Mouse (Mus musculus): ENCODE results near the gene Xpc. TPM values are rescaled to one million over a fixed set of nuclear protein-coding genes. Genes with fewer than 3 reads are reported as not detected.
A peak's percentile ranks its signal among the peaks of the same experiment; 100 is the strongest.

Xpc gene
- polyA plus RNA-seq, 1 experiment from 2014 or later, result 29.2 TPM

- no peak overlapping the region for H3K4me3 ChIP-seq (replicated peaks; ENCODE audit: low read depth, low read length)
- peaks cover 7% of the 10 kb centered on the region; the same call in 1 of the 2 replicates for H3K4me1 ChIP-seq (replicated peaks; ENCODE audit: insufficient read depth, low read length)
- H3K27me3 ChIP-seq (ENCODE audit: insufficient read depth, low read length), result no peaks in the 10 kb centered on the region
- 0 out of 2 replicates have a peak overlapping the region, but pooled peaks have one; percentile 3 for H3K9ac ChIP-seq (ENCODE audit: low read depth, low read length)
- ATAC-seq (replicated peaks; ENCODE audit: low FRiP score, low read depth) (no peak), DNase-seq (ENCODE audit: low spot score) (no peak)
- 87% methylated on average over 7 of the region's 7 CpGs for WGBS
- no peak overlapping the region for H3K27ac ChIP-seq
- peaks cover 45% of the 10 kb centered on the region for H3K36me3 ChIP-seq (ENCODE audit: insufficient read depth, low read length)
- no peak for TF ChIP-seq CTCF (IDR thresholded peaks at IDR 0.05; ENCODE audit: low read depth)
- no peak overlapping the region for H3K4me2 ChIP-seq (ENCODE audit: low read length)
- H3K9me3 ChIP-seq (replicated peaks; ENCODE audit: low read length), result no peaks in the 10 kb centered on the region
Measured at GRCm38 (mm10) chr6:91518454-91519020, 2.8 kb upstream of the Xpc start.

DNA sequence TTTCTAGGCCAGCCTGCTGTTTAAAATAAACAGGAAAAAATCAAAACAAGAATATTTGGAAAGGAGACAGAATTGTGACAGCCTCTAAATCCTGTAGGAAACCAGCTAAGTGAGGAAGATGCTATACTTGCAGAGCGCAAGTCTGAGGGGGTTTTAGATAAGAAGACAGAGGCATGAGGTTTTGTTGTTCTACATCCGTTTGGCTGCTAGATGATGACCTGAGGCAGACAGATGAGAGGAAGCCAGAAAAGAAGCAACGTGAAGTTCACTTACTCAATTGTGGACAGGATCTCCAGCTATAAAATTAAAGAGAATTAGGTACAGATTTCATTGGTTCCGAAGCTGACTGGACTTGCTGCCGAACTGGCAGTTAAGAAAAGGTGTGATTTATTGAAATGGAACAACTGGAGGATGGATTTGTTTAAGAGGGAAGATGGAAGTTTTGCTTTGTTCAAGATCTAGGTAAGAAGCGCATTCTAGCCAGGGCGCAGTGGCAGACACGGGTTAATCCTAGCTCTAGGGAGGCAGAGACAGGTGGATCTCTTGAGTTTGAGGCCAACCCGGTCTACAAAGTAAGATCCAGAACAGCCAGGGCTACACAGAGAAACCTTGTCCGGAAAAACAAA lies 838 bp downstream of the Xpc start:
- peak; percentile 35 for DNase-seq (ENCODE audit: low spot score)
- Histone ChIP-seq H3K4me1 (replicated peaks; ENCODE audit: insufficient read depth, low read length) (peaks cover 7% of the 10 kb centered on the region; the same call in 1 of the 2 replicates), H3K36me3 (ENCODE audit: insufficient read depth, low read length) (peaks cover 13% of the 10 kb centered on the region; the same call in 1 of the 2 replicates), H3K9me3 (replicated peaks; ENCODE audit: low read length) (no peaks in the 10 kb centered on the region), H3K4me2 (ENCODE audit: low read length) (peak overlapping the region; percentile 64), H3K27ac (peak overlapping the region; percentile 79), H3K27me3 (ENCODE audit: insufficient read depth, low read length) (no peaks in the 10 kb centered on the region), H3K9ac (ENCODE audit: low read depth, low read length) (peak overlapping the region; percentile 60), H3K4me3 (replicated peaks; ENCODE audit: low read depth, low read length) (peak overlapping the region; percentile 88)
- no peak for ATAC-seq (replicated peaks; ENCODE audit: low FRiP score, low read depth)
- TF ChIP-seq CTCF (IDR thresholded peaks at IDR 0.05; ENCODE audit: low read depth), result no peak
- 12% methylated on average over 10 of the region's 10 CpGs for WGBS

- Histone ChIP-seq H3K4me1 (replicated peaks; ENCODE audit: insufficient read depth, low read length) (peaks cover 7% of the 10 kb centered on the region; the same call in 1 of the 2 replicates), H3K4me2 (ENCODE audit: low read length) (peak overlapping the region; percentile 64), H3K4me3 (replicated peaks; ENCODE audit: low read depth, low read length) (no peak overlapping the region), H3K27ac (no peak overlapping the region), H3K36me3 (ENCODE audit: insufficient read depth, low read length) (peaks cover 7% of the 10 kb centered on the region; the same call in 1 of the 2 replicates), H3K9ac (ENCODE audit: low read depth, low read length) (no peak overlapping the region), H3K9me3 (replicated peaks; ENCODE audit: low read length) (no peaks in the 10 kb centered on the region), H3K27me3 (ENCODE audit: insufficient read depth, low read length) (no peaks in the 10 kb centered on the region)
- no peak for DNase-seq (ENCODE audit: low spot score)
- ATAC-seq (replicated peaks; ENCODE audit: low FRiP score, low read depth), result no peak
- no peak for TF ChIP-seq CTCF (IDR thresholded peaks at IDR 0.05; ENCODE audit: low read depth)
Measured at GRCm38 (mm10) chr6:91514135-91514534, 1.6 kb downstream of the Xpc start.

DNA sequence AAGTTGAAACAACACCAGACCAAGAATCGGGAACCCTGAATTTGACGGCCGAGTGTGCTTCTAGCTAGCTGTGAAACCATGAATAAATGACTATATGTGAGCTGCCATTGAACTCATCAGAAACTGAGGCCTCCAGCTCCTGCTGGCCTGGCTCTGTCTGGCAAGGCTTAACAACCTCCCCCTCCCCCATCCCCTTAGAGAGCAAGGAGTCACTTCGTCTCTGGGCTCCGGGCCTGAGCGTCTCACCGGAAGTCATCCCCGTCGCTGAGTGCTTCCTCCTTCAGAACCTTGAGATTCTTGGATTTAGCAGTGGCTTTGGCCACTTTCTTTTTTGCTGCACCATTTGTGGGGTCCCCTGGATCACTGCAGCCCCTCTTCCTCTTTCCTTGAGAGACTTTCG lies 5.5 kb downstream of the Xpc start:
- no peaks in the 10 kb centered on the region for H3K27me3 ChIP-seq (ENCODE audit: insufficient read depth, low read length)
- no peak overlapping the region for H3K9ac ChIP-seq (ENCODE audit: low read depth, low read length)
- H3K36me3 ChIP-seq (ENCODE audit: insufficient read depth, low read length), result peaks cover 27% of the 10 kb centered on the region
- no peak overlapping the region for H3K4me3 ChIP-seq (replicated peaks; ENCODE audit: low read depth, low read length)
- no peak overlapping the region for H3K27ac ChIP-seq
- no peak for ATAC-seq (replicated peaks; ENCODE audit: low FRiP score, low read depth)
- TF ChIP-seq CTCF (IDR thresholded peaks at IDR 0.05; ENCODE audit: low read depth), result no peak
- H3K9me3 ChIP-seq (replicated peaks; ENCODE audit: low read length), result no peaks in the 10 kb centered on the region
- 67% methylated on average over 10 of the region's 10 CpGs for WGBS
- H3K4me2 ChIP-seq (ENCODE audit: low read length), result no peak overlapping the region
- H3K4me1 ChIP-seq (replicated peaks; ENCODE audit: insufficient read depth, low read length), result no peaks in the 10 kb centered on the region; the same call in 1 of the 2 replicates
- DNase-seq (ENCODE audit: low spot score), result no peak

GRCm38 (mm10) chr6:91509326-91509725 lies 6.4 kb downstream of the Xpc start:
- no peaks in the 10 kb centered on the region for H3K4me1 ChIP-seq (replicated peaks; ENCODE audit: insufficient read depth, low read length)
- TF ChIP-seq CTCF (IDR thresholded peaks at IDR 0.05; ENCODE audit: low read depth), result peak; percentile 83
- no peak for ATAC-seq (replicated peaks; ENCODE audit: low FRiP score, low read depth)
- no peak overlapping the region for H3K27ac ChIP-seq
- DNase-seq (ENCODE audit: low spot score), result peak; percentile 77
- no peak overlapping the region for H3K4me3 ChIP-seq (replicated peaks; ENCODE audit: low read depth, low read length)
- H3K9ac ChIP-seq (ENCODE audit: low read depth, low read length), result no peak overlapping the region
- no peak overlapping the region for H3K4me2 ChIP-seq (ENCODE audit: low read length)
- 45% methylated on average over 7 of the region's 7 CpGs for WGBS
- H3K27me3 ChIP-seq (ENCODE audit: insufficient read depth, low read length), result no peaks in the 10 kb centered on the region
- no peaks in the 10 kb centered on the region for H3K9me3 ChIP-seq (replicated peaks; ENCODE audit: low read length)
- peaks cover 36% of the 10 kb centered on the region for H3K36me3 ChIP-seq (ENCODE audit: insufficient read depth, low read length)

GRCm38 (mm10) chr6:91508041-91508440 lies 7.6 kb downstream of the Xpc start:
- 87% methylated on average over 3 of the region's 3 CpGs for WGBS
- Histone ChIP-seq H3K27ac (no peak overlapping the region), H3K4me3 (replicated peaks; ENCODE audit: low read depth, low read length) (no peak overlapping the region), H3K4me2 (ENCODE audit: low read length) (no peak overlapping the region), H3K4me1 (replicated peaks; ENCODE audit: insufficient read depth, low read length) (no peaks in the 10 kb centered on the region), H3K36me3 (ENCODE audit: insufficient read depth, low read length) (peaks cover 49% of the 10 kb centered on the region), H3K9me3 (replicated peaks; ENCODE audit: low read length) (no peaks in the 10 kb centered on the region), H3K9ac (ENCODE audit: low read depth, low read length) (no peak overlapping the region), H3K27me3 (ENCODE audit: insufficient read depth, low read length) (no peaks in the 10 kb centered on the region)
- ATAC-seq (replicated peaks; ENCODE audit: low FRiP score, low read depth), result no peak
- no peak for DNase-seq (ENCODE audit: low spot score)
- TF ChIP-seq CTCF (IDR thresholded peaks at IDR 0.05; ENCODE audit: low read depth), result no peak

Data from kidney, postnatal 0 days (tissue).